Mouse (Mus musculus): Measurements from ENCODE around the gene Gm20388. TPM values are rescaled to one million over a fixed set of nuclear protein-coding genes. Genes with fewer than 3 reads are reported as not detected.

Gene Gm20388
- total RNA-seq, 2 experiments from 2014 or later, result 11.4 to 18.1 TPM

GRCm38 (mm10) chr8:121382583-121383241 is 1472.1 kb downstream of the Gm20388 start:
- peak; percentile 86 for ATAC-seq (replicated peaks; ENCODE audit: low FRiP score, low TSS enrichment, poor library complexity, severe bottlenecking)

- ATAC-seq (replicated peaks; ENCODE audit: low FRiP score, low TSS enrichment, poor library complexity, severe bottlenecking), result no peak
Measured at GRCm38 (mm10) chr8:121385540-121385939, 1474.9 kb downstream of the Gm20388 start.

GRCm38 (mm10) chr8:121390608-121391007 is 1480.0 kb downstream of the Gm20388 start:
- ATAC-seq (replicated peaks; ENCODE audit: low FRiP score, low TSS enrichment, poor library complexity, severe bottlenecking), result peak; percentile 86

GRCm38 (mm10) chr8:121391254-121391653 is 1480.6 kb downstream of the Gm20388 start:
- no peak for ATAC-seq (replicated peaks; ENCODE audit: low FRiP score, low TSS enrichment, poor library complexity, severe bottlenecking)

GRCm38 (mm10) chr8:121391771-121392170 is 1481.1 kb downstream of the Gm20388 start:
- no peak for ATAC-seq (replicated peaks; ENCODE audit: low FRiP score, low TSS enrichment, poor library complexity, severe bottlenecking)

- ATAC-seq (replicated peaks; ENCODE audit: low FRiP score, low TSS enrichment, poor library complexity, severe bottlenecking), result no peak
Measured at GRCm38 (mm10) chr8:121392482-121392881, 1481.8 kb downstream of the Gm20388 start.

GRCm38 (mm10) chr8:121393111-121393510 is 1482.5 kb downstream of the Gm20388 start:
- no peak; the same call in 1 of the 2 replicates for ATAC-seq (replicated peaks; ENCODE audit: low FRiP score, low TSS enrichment, poor library complexity, severe bottlenecking)

GRCm38 (mm10) chr8:121394686-121395085 is 1484.0 kb downstream of the Gm20388 start:
- ATAC-seq (replicated peaks; ENCODE audit: low FRiP score, low TSS enrichment, poor library complexity, severe bottlenecking), result no peak

GRCm38 (mm10) chr8:121395316-121395715 is 1484.7 kb downstream of the Gm20388 start:
- no peak for ATAC-seq (replicated peaks; ENCODE audit: low FRiP score, low TSS enrichment, poor library complexity, severe bottlenecking)

GRCm38 (mm10) chr8:121396151-121396550 is 1485.5 kb downstream of the Gm20388 start:
- no peak for ATAC-seq (replicated peaks; ENCODE audit: low FRiP score, low TSS enrichment, poor library complexity, severe bottlenecking)

GRCm38 (mm10) chr8:121397201-121397698 is 1486.6 kb downstream of the Gm20388 start:
- no peak for ATAC-seq (replicated peaks; ENCODE audit: low FRiP score, low TSS enrichment, poor library complexity, severe bottlenecking)

GRCm38 (mm10) chr8:121398081-121398480 is 1487.4 kb downstream of the Gm20388 start:
- ATAC-seq (replicated peaks; ENCODE audit: low FRiP score, low TSS enrichment, poor library complexity, severe bottlenecking), result no peak

GRCm38 (mm10) chr8:121398724-121399123 is 1488.1 kb downstream of the Gm20388 start:
- ATAC-seq (replicated peaks; ENCODE audit: low FRiP score, low TSS enrichment, poor library complexity, severe bottlenecking), result no peak

GRCm38 (mm10) chr8:121399173-121399572 is 1488.5 kb downstream of the Gm20388 start:
- ATAC-seq (replicated peaks; ENCODE audit: low FRiP score, low TSS enrichment, poor library complexity, severe bottlenecking), result no peak

- no peak for ATAC-seq (replicated peaks; ENCODE audit: low FRiP score, low TSS enrichment, poor library complexity, severe bottlenecking)
Measured at GRCm38 (mm10) chr8:121400581-121400980, 1489.9 kb downstream of the Gm20388 start.

- no peak for ATAC-seq (replicated peaks; ENCODE audit: low FRiP score, low TSS enrichment, poor library complexity, severe bottlenecking)
Measured at GRCm38 (mm10) chr8:121403821-121404220, 1493.2 kb downstream of the Gm20388 start.

GRCm38 (mm10) chr8:121418081-121418480 is 1507.4 kb downstream of the Gm20388 start:
- no peak for ATAC-seq (replicated peaks; ENCODE audit: low FRiP score, low TSS enrichment, poor library complexity, severe bottlenecking)

- ATAC-seq (replicated peaks; ENCODE audit: low FRiP score, low TSS enrichment, poor library complexity, severe bottlenecking), result no peak
Measured at GRCm38 (mm10) chr8:121419551-121419950, 1508.9 kb downstream of the Gm20388 start.

GRCm38 (mm10) chr8:121421009-121421408 is 1510.4 kb downstream of the Gm20388 start:
- ATAC-seq (replicated peaks; ENCODE audit: low FRiP score, low TSS enrichment, poor library complexity, severe bottlenecking), result no peak

GRCm38 (mm10) chr8:121424080-121424479 is 1513.4 kb downstream of the Gm20388 start:
- no peak for ATAC-seq (replicated peaks; ENCODE audit: low FRiP score, low TSS enrichment, poor library complexity, severe bottlenecking)

GRCm38 (mm10) chr8:121424600-121424999 is 1514.0 kb downstream of the Gm20388 start:
- no peak for ATAC-seq (replicated peaks; ENCODE audit: low FRiP score, low TSS enrichment, poor library complexity, severe bottlenecking)

Measured in megakaryocyte-erythroid progenitor cell, adult 5-6 weeks (primary cell).